Mouse (Mus musculus): ENCODE data around the gene Rergl. TPM values are rescaled to one million over a fixed set of nuclear protein-coding genes. Genes with fewer than 3 reads are reported as not detected.

Gene Rergl
- not detected for total RNA-seq (2022)

DNA sequence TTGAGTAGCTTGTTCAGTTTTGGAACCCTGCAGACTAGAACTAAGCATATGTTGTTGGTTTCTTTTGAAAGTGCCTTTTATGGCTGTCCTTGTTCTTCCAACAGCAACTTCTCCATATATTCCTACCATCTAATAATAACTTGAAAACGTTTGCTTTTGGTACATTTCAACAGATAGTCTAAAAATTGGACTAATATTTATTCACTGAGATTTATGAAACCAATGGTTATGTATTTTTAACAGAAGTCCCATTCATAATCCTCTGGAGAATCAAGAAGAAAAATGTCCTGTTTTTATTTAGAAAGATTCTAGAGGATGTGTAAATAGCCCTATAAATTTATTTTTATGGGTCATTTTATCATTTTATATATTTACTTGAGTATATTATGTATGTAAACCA is at the start of gene Rergl:
Gene Rergl, minus strand, starts transcription at position 101 of the 400 bp plus-strand sequence.
- DNase-seq (ENCODE audit: low spot score in 2 of 2): no peak

DNA sequence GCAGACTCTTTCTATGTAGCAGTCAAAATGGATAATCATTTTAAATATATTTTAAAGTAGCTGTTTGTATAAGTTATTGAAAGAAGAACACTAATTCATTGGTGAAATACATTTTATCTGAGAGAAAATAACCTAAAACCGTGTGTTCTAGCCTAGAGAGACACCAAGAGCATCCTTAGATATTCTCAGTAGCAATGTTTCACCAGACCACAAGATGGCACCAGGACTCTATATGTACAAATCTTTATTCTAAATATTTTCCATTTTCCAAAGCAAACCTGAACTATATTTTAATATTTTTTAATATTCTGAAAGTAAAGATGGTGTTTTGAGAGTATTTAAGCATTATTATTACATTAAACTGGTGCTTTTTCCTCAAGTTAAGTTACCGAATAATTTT is 36.7 kb upstream of the Rergl start:
- no peak for DNase-seq (ENCODE audit: low spot score in 2 of 2)

DNA sequence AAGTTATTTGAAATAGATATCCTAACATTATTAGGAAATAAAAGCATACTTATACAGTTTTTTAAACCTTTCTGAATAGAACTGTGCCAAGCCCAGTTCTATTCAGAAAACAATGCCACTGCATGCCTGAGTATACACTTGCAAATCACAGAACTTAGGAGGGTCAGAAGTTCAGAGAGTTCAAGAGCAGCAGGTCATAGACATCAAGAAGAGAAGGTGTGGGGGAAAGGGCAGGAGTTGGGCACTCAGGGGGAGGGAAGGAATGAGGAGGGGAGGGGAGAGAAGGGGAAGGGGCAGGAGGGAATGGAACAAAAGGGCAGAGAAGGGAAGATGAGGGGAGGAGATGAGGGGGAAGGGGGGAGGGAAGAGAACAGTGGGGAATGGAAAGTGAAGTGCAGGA is 23.6 kb upstream of the Rergl start:
- DNase-seq (ENCODE audit: low spot score in 2 of 2): no peak

DNA sequence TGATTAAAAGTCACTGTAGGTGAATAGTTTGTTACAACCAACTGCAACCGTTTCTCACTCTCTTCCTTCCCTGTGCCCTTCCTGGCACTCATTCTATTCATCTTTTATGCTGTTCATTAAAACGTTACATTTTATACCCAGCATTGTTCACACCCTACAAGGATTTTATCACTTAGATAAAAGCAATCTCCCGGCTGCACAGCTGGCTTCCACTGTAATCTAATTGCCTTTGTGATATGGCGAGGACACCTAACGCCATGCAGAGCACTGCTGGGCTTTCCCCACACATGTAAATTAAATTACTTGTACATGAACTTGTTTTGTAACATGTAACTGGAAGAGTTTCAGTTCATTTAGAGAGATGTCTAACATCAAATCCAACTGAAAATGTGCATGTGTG is 22.5 kb upstream of the Rergl start:
- DNase-seq (ENCODE audit: low spot score in 2 of 2): no peak

DNA sequence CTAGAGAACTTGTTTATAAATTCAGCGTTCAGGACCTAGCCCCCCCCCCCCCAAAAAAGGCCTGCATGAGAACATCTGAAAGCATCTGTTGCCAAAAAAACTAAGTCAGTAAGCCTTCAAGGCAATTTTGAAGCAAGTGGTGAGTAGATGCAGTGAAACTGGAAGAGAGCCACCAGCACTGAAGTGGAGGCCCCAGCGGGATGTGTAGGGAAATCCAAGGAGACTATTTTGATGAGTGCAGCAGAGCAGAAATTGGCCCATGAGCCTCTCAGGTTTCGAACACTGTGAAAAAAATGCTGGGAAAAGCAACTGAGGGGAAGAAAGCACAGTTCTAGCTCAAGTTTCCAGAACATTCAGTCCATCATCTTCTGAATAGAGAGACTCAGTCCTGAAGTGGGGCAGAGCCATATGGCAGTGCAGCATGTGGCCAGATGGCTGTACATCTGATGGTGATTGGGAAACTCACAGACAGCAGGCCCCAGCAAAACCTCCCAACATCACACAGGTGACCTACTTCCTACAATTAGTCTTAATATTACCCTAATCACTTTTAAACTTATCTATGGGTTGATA is 13.2 kb upstream of the Rergl start:
- DNase-seq (ENCODE audit: low spot score in 2 of 2): peak in 1 of 2 experiments; percentile 7

DNA sequence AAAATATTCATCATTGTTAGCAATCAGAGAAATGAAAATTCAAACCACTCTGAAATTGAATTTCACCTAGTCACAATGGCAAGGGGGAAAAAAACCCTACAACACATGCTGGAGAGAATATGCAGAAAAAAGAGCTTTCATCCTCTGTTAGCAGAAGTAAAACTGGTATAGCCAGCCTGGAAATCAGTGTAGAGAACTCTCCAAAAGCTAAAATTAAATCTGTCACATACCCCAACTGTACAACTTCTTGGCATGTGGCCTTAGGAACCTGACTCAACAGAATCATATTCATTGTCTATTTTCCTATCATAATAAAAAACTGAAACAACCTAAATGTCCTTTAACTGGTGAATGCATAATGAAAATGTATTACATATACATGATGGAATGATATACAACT is 22.0 kb downstream of the Rergl start:
- no peak for DNase-seq (ENCODE audit: low spot score in 2 of 2)

DNA sequence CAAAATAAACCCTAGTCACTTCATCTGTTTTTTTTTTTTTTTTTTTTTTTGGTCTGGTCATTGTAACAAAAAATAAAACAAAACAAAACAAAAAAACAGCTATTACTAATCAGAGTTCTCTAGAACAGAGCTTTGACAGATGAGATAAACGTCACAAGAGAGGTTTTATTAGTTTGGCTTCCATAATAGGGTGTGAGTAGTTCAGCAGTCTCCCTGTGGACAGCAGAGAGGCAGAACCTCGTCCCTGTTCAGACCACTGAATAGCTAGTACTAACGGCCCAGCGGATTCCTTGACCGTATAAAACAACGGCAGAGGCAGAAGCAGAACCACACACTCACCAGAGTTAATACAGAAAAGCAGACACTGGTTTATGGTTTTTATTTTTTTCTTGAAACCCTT is 36.8 kb downstream of the Rergl start:
- DNase-seq (ENCODE audit: low spot score in 2 of 2): no peak

DNA sequence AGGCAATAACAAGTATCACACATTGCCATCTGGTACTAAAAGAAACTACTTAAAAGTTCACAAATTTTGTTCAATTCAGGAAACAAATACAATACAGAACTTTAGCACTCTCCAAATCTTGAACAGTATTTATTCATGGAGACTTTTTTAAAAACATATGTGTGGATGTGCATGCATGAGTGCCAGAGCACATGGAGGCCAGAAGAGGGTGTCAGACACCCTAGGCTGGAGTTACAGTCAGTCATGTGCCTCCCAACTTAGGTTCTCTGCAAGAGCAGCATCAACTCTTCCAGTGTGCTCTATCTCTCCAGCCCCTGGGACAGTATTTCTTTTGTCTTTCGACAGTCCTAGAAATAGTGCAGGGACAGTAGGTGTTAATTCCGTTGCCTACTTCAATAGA is 37.5 kb downstream of the Rergl start:
- DNase-seq (ENCODE audit: low spot score in 2 of 2): no peak

DNA sequence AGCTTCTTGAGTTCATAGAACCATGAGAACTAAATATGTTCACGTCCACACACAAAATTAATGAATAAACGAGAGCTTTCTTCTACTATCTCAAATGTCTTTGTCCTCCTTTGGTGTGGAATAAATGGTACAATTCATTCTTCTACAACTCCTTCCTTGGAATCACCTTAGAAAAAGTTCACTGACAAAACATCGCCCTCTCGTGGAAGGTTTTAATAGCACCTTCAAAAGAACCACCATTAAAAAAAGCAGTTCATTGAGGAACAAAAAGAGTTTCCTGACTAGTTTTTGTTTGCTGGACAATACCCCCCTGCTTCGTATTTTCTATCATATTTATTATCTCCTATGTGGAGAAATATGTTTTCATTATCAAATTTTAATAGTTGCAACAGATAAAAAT is 40.7 kb downstream of the Rergl start:
- DNase-seq (ENCODE audit: low spot score in 2 of 2): no peak

DNA sequence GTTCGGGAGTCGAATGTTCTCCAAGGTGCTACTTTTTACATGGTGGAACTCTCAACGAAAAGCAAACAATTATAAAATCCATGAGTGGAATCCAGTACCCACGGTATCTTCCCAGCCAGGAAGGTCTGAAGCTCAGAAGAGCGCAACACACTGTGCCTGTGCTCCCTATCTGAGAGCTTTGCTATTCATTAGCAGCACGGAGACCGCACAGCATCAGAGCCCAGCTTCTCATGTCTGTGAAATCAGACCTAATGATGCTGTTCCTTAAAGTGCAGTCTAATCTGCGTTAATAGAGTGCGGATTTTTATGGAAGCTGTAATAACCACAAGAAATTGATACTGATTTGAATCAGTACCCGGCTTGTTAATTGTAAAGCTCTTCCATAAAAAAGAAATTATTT is 41.3 kb downstream of the Rergl start:
- DNase-seq (ENCODE audit: low spot score in 2 of 2): no peak

DNA sequence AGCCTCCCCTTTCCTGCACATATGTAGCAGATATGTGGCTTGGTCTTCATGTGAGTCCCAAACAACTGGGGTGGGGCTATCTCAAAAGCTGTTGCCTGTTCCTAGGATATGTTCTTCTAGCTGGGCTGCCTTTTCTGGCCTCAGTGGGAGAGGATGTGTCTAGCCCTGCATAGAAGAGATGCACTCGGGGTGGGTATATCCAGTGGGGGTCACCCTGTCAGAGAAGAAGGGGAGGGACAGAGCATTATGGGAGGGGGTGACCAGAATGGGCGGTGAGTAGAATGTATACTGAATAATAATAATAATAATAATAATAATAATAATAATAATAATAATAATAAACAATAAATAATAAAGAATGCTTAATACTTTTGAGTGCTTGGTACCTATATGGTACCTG is 57.8 kb downstream of the Rergl start:
- DNase-seq (ENCODE audit: low spot score in 2 of 2): no peak

Other genes starting within 250 kb of the Rergl start
- under 1 TPM in 3 of 4 experiments, not detected in 1; 0.11 to 0.26 (median 0.12) TPM for gene Pik3c2g, start 85.2 kb upstream of the Rergl start, total RNA-seq (2022)